Mouse (Mus musculus) ES-E14 (cell line): ENCODE measurements around the gene Vwf. TPM values are rescaled to one million over a fixed set of nuclear protein-coding genes. Genes with fewer than 3 reads are reported as not detected.

Experiments
- DNase-seq: peaks from one replicate; pipeline ENCODE4 v3.0.0-alpha.2; 2013; ENCODE audit warnings: low read depth, low spot score
- H3K27ac ChIP-seq: 2 replicates; pipeline ENCODE4 v1.5.1; 2012; ENCODE audit warnings: low read depth, mild to moderate bottlenecking, low read length, moderate library complexity, mixed read lengths; ENCODE audit not compliant: poor library complexity, insufficient read depth, severe bottlenecking
- H3K36me3 ChIP-seq: 2 replicates; pipeline ENCODE4 v1.6.1; 2012; ENCODE audit warnings: mild to moderate bottlenecking, low read length, moderate library complexity, mixed read lengths; ENCODE audit not compliant: control insufficient read depth, poor library complexity, insufficient read depth, severe bottlenecking
- H3K4me1 ChIP-seq, 2 experiments: fragments of 150-350 bp in 1 of 2; sonication (generic) in 1 of 2; 2 replicates each; pipeline ENCODE4 v1.6.1; 2012; ENCODE audit warnings: low read length in 2 of 2, mild to moderate bottlenecking in 1 of 2, mixed read lengths in 1 of 2; ENCODE audit not compliant: control insufficient read depth in 2 of 2, insufficient read depth in 2 of 2, poor library complexity in 1 of 2
- H3K4me3 ChIP-seq, 2 experiments: fragments of 150-350 bp in 1 of 2; sonication (generic) in 1 of 2; 2 replicates each; pipeline ENCODE4 v1.5.1; 2012; ENCODE audit warnings: low read length in 2 of 2, low read depth in 1 of 2, mild to moderate bottlenecking in 1 of 2, mixed read lengths in 1 of 2; ENCODE audit not compliant: insufficient read depth in 1 of 2, poor library complexity in 1 of 2, severe bottlenecking in 1 of 2
- H3K9ac ChIP-seq: 2 replicates; pipeline ENCODE4 v1.6.1; 2012; ENCODE audit warnings: low read depth, mild to moderate bottlenecking, low read length, mixed read lengths; ENCODE audit not compliant: poor library complexity, insufficient read depth, severe bottlenecking
- H3K9me3 ChIP-seq: fragments of 150-350 bp; sonication (generic); 2 replicates; pipeline ENCODE4 v1.6.1; 2012; ENCODE audit warnings: low read depth, mild to moderate bottlenecking, low read length; ENCODE audit not compliant: control insufficient read depth, insufficient read depth
- CHD2 ChIP-seq: IDR thresholded peaks from 2 replicates; pipeline ENCODE4 v1.6.1; 2014; ENCODE audit warnings: mild to moderate bottlenecking, low read depth, low read length, inconsistent platforms
- HCFC1 ChIP-seq: IDR thresholded peaks from 2 replicates; pipeline ENCODE4 v1.6.1; 2012; ENCODE audit warnings: low read length, inconsistent platforms, borderline replicate concordance; ENCODE audit not compliant: insufficient read depth
- MAFK ChIP-seq: IDR thresholded peaks from 2 replicates; pipeline ENCODE4 v1.6.1; 2014; ENCODE audit warnings: mild to moderate bottlenecking, low read depth, low read length, inconsistent platforms; ENCODE audit not compliant: insufficient read depth
- ZC3H11A ChIP-seq: IDR thresholded peaks from 2 replicates; pipeline ENCODE4 v1.6.1; 2012; ENCODE audit warnings: low read depth, mild to moderate bottlenecking, inconsistent platforms, low read length, borderline replicate concordance
- ZNF384 ChIP-seq: IDR thresholded peaks from 2 replicates; pipeline ENCODE4 v1.6.1; 2012; ENCODE audit warnings: low read depth, low read length, inconsistent platforms
- in situ Hi-C, 2 experiments: fragments of 600-800 bp; cut with MboI; formaldehyde crosslinking; loops; one replicate each; pipeline ENCODE4 v1.15.1; 2025; ENCODE audit warnings: low sequenced_read_pairs in 2 of 2, inconsistent platforms in 1 of 2; ENCODE audit not compliant: unreplicated experiment in 2 of 2
- total RNA-seq: library from RNA; depleted of rRNA; stranded (reverse); fragments of 300-350 nt; gene quantifications from 2 replicates; pipeline ENCODE4 v1.2.3, GENCODE M21; 2012

Gene Vwf
- total RNA-seq, 1 experiment = 3.0 TPM

- no peak for DNase-seq
- Histone ChIP-seq H3K9me3 (no peaks in the 10 kb centered on the region), H3K9ac (no peak overlapping the region), H3K4me1 (peaks cover 22 to 43% of the 10 kb centered on the region in 2 experiments), H3K4me3 (no peak overlapping the region), H3K36me3 (no peaks in the 10 kb centered on the region), H3K27ac (no peak overlapping the region)
- TF ChIP-seq ZNF384 (no peak), MAFK (no peak), CHD2 (no peak), HCFC1 (no peak), ZC3H11A (no peak)
- in situ Hi-C loops = no loop called here
Observed at GRCm38 (mm10) chr6:125594311-125594710, 47.7 kb downstream of the Vwf start.

GRCm38 (mm10) chr6:125594825-125595224, 48.3 kb downstream of the Vwf start:
- in situ Hi-C loops = no loop called here
- no peak overlapping the region for H3K4me3 ChIP-seq
- no peak for DNase-seq
- TF ChIP-seq CHD2 (no peak), MAFK (no peak), HCFC1 (no peak), ZC3H11A (no peak), ZNF384 (no peak)
- no peak overlapping the region for H3K27ac ChIP-seq
- no peak overlapping the region for H3K9ac ChIP-seq
- H3K4me1 ChIP-seq = peaks cover 22 to 47% of the 10 kb centered on the region in 2 experiments
- H3K9me3 ChIP-seq = no peaks in the 10 kb centered on the region
- H3K36me3 ChIP-seq = no peaks in the 10 kb centered on the region

GRCm38 (mm10) chr6:125596701-125597318, 50.2 kb downstream of the Vwf start:
- no peak overlapping the region for H3K9ac ChIP-seq
- peaks cover 14 to 34% of the 10 kb centered on the region in 2 experiments for H3K4me1 ChIP-seq
- no peak for TF ChIP-seq CHD2
- no peak for TF ChIP-seq MAFK
- TF ChIP-seq ZNF384 = no peak
- no peak for TF ChIP-seq HCFC1
- no peak for TF ChIP-seq ZC3H11A
- no peak overlapping the region for H3K27ac ChIP-seq
- H3K36me3 ChIP-seq = no peaks in the 10 kb centered on the region
- no peak overlapping the region for H3K4me3 ChIP-seq
- H3K9me3 ChIP-seq = no peaks in the 10 kb centered on the region
- in situ Hi-C loops = no loop called here
- DNase-seq = no peak

GRCm38 (mm10) chr6:125597716-125598115, 51.1 kb downstream of the Vwf start:
- H3K9me3 ChIP-seq = no peaks in the 10 kb centered on the region
- in situ Hi-C loops = no loop called here
- no peak overlapping the region for H3K27ac ChIP-seq
- H3K4me3 ChIP-seq = no peak overlapping the region
- H3K9ac ChIP-seq = no peak overlapping the region
- peaks cover 11 to 27% of the 10 kb centered on the region in 2 experiments for H3K4me1 ChIP-seq
- no peak for TF ChIP-seq ZC3H11A
- no peak for TF ChIP-seq ZNF384
- no peak for TF ChIP-seq HCFC1
- no peak for TF ChIP-seq MAFK
- DNase-seq = no peak
- H3K36me3 ChIP-seq = no peaks in the 10 kb centered on the region

GRCm38 (mm10) chr6:125600036-125600558, 53.5 kb downstream of the Vwf start:
- peak overlapping the region; percentile 18; the same call in 1 of the 2 replicates for H3K9ac ChIP-seq
- no peak for TF ChIP-seq MAFK
- TF ChIP-seq ZNF384 = 0 out of 2 replicates have a peak, but pooled peaks have one; percentile 18
- 0 out of 2 replicates have a peak, but pooled peaks have one; percentile 55 for TF ChIP-seq HCFC1
- TF ChIP-seq ZC3H11A = peak; percentile 99
- TF ChIP-seq CHD2 = no peak
- H3K4me1 ChIP-seq = peaks cover 2 to 15% of the 10 kb centered on the region in 2 experiments; a peak in 3 of 4 replicates
- in situ Hi-C loops = loop anchor here (5.0 to 10.0 kb wide), 4 partner anchors 98 to 238 kb away; no protein-coding TSS in a partner anchor
- no peaks in the 10 kb centered on the region for H3K36me3 ChIP-seq
- no peak overlapping the region for H3K4me3 ChIP-seq
- DNase-seq = peak; percentile 78
- H3K27ac ChIP-seq = no peak overlapping the region
- no peaks in the 10 kb centered on the region for H3K9me3 ChIP-seq
